Comparison of ENCODE assay signal across 8 mouse cellular contexts in genomic region chr13:108157732-108158464, GRCm38 (mm10). TPM values are rescaled to one million over a fixed set of nuclear protein-coding genes. Genes with fewer than 3 reads are reported as not detected.
DNase-seq lines count a peak whose midpoint lies in the region; ATAC-seq and TF ChIP-seq lines count a peak whose summit lies in the region.

No protein-coding gene starts in this region.

- ATAC-seq in kidney, embryonic 14.5 days (ENCODE audit: low FRiP score, low TSS enrichment), result peak; percentile 4; the same call in 1 of the 2 replicates
- peak; percentile 53 for ATAC-seq in activated CD4-positive, CD25-positive, alpha-beta regulatory T cell, adult 4 months
- ATAC-seq in forebrain, embryonic 13.5 days, result no peak
- peak; percentile 74 for ATAC-seq in liver, embryonic 14.5 days (ENCODE audit: insufficient read depth)

- H3K4me2 ChIP-seq in kidney, embryonic 14.5 days (replicated peaks; ENCODE audit: low read depth, low read length), result peak overlapping the region; percentile 65
- peak overlapping the region; percentile 89 for H3K4me2 ChIP-seq in forebrain, embryonic 13.5 days
- peak overlapping the region; percentile 89 for H3K4me2 ChIP-seq in liver, embryonic 14.5 days (ENCODE audit: low read depth)

- no peak for DNase-seq in kidney, adult 8-10 months
- DNase-seq in liver, embryonic 14.5 days (ENCODE audit: low read depth in 3 of 3, low spot score in 3 of 3), result peak in 1 of 3 experiments; percentile 9
- no peak for DNase-seq in spleen, adult 12 weeks (ENCODE audit: low spot score)
- DNase-seq in right cerebral cortex, adult 2 months (ENCODE audit: low spot score in 2 of 2), result no peak

- no peak for TF ChIP-seq CTCF in liver, embryonic 14.5 days (IDR thresholded peaks at IDR 0.05; ENCODE audit: low read depth)
- TF ChIP-seq CTCF in small intestine, adult 2 months (IDR thresholded peaks at IDR 0.05; ENCODE audit: extremely low read depth, insufficient read length, insufficient replicate concordance, low read depth, low read length), result no peak

- WGBS in kidney, embryonic 14.5 days, result 2% methylated on average over 40 of the region's 42 CpGs
- 1% methylated on average over 41 of the region's 42 CpGs for WGBS in forebrain, embryonic 13.5 days
- 3% methylated on average over 41 of the region's 42 CpGs for WGBS in liver, embryonic 14.5 days (ENCODE audit: insufficient replicate concordance)
- 4% methylated on average over 42 of the region's 42 CpGs for WGBS in small intestine, adult 2 months

- peak overlapping the region; percentile 68 for H3K9ac ChIP-seq in kidney, embryonic 14.5 days (ENCODE audit: low read depth, low read length)
- H3K9ac ChIP-seq in forebrain, embryonic 13.5 days, result peak overlapping the region; percentile 79
- H3K9ac ChIP-seq in liver, embryonic 14.5 days (replicated peaks), result peak overlapping the region; percentile 76

- no peak for TF ChIP-seq EP300 in liver, embryonic 14.5 days (IDR thresholded peaks at IDR 0.05; ENCODE audit: low read depth)

- no peaks in the 10 kb centered on the region for H3K9me3 ChIP-seq in kidney, embryonic 14.5 days (ENCODE audit: control insufficient read depth, low read length)
- no peaks in the 10 kb centered on the region for H3K9me3 ChIP-seq in forebrain, embryonic 13.5 days (replicated peaks)
- H3K9me3 ChIP-seq in liver, embryonic 14.5 days (ENCODE audit: control insufficient read depth, low read length), result no peaks in the 10 kb centered on the region

- peak overlapping the region; percentile 93 for H3K4me3 ChIP-seq in kidney, embryonic 14.5 days (ENCODE audit: low read length)
- peak overlapping the region; percentile 88 for H3K4me3 ChIP-seq in forebrain, embryonic 13.5 days
- peak overlapping the region; percentile 71 to 84 for H3K4me3 ChIP-seq in liver, embryonic 14.5 days (ENCODE audit: insufficient read depth in 1 of 2, low read depth in 2 of 2, low read length in 2 of 2)
- H3K4me3 ChIP-seq in small intestine, adult 2 months (ENCODE audit: low read depth, low read length), result peak overlapping the region; percentile 96

- H3K4me1 ChIP-seq in kidney, embryonic 14.5 days (ENCODE audit: control insufficient read depth, insufficient read depth, low read length), result peaks cover 12% of the 10 kb centered on the region; the same call in 1 of the 2 replicates
- peaks cover 16% of the 10 kb centered on the region for H3K4me1 ChIP-seq in forebrain, embryonic 13.5 days
- H3K4me1 ChIP-seq in liver, embryonic 14.5 days (replicated peaks; ENCODE audit: control insufficient read depth in 2 of 2, insufficient read depth in 2 of 2, low read length in 1 of 2), result peaks cover 5% of the 10 kb centered on the region in 2 experiments; a peak in 3 of 4 replicates
- H3K4me1 ChIP-seq in small intestine, adult 2 months (ENCODE audit: control insufficient read depth, insufficient read depth, insufficient read length, low read length), result peaks cover 7% of the 10 kb centered on the region; the same call in 1 of the 2 replicates

- H3K27me3 ChIP-seq in kidney, embryonic 14.5 days (ENCODE audit: control insufficient read depth, insufficient read depth, low read length), result no peaks in the 10 kb centered on the region
- no peaks in the 10 kb centered on the region for H3K27me3 ChIP-seq in forebrain, embryonic 13.5 days
- H3K27me3 ChIP-seq in liver, embryonic 14.5 days (ENCODE audit: control insufficient read depth, insufficient read depth, low read length), result no peaks in the 10 kb centered on the region
- no peaks in the 10 kb centered on the region for H3K27me3 ChIP-seq in small intestine, adult 2 months (ENCODE audit: control insufficient read depth, insufficient read depth, low read length)

- H3K27ac ChIP-seq in kidney, embryonic 14.5 days (ENCODE audit: low read depth, low read length), result no peak overlapping the region
- no peak overlapping the region for H3K27ac ChIP-seq in forebrain, embryonic 13.5 days
- no peak overlapping the region for H3K27ac ChIP-seq in liver, embryonic 14.5 days
- H3K27ac ChIP-seq in small intestine, adult 2 months (ENCODE audit: insufficient read depth, low read depth, low read length), result no peak overlapping the region

- H3K36me3 ChIP-seq in kidney, embryonic 14.5 days (ENCODE audit: control insufficient read depth, insufficient read depth, low read length), result peaks cover 10% of the 10 kb centered on the region; the same call in 1 of the 2 replicates
- peaks cover 13% of the 10 kb centered on the region for H3K36me3 ChIP-seq in forebrain, embryonic 13.5 days (ENCODE audit: poor library complexity, severe bottlenecking)
- no peaks in the 10 kb centered on the region for H3K36me3 ChIP-seq in liver, embryonic 14.5 days (replicated peaks; ENCODE audit: control insufficient read depth, insufficient read depth, low read depth)
- H3K36me3 ChIP-seq in small intestine, adult 2 months (ENCODE audit: control insufficient read depth, insufficient read depth, low read length), result peaks cover 3% of the 10 kb centered on the region; the same call in 1 of the 2 replicates

- no peak for TF ChIP-seq POLR2A in small intestine, adult 2 months (IDR thresholded peaks at IDR 0.05; ENCODE audit: low read depth, low read length)

RNA-seq across cellular contexts. Expression of gene Ndufaf2, which starts 0.5 kb away (rescaled TPM):
- 80.4 and 113 TPM in 2 replicates for polyA plus RNA-seq in kidney, embryonic 14.5 days (2014; fragmentation: Nextera tagmentation; extraction: Ambion mirVana)
- 10 to 100 TPM; 36.9 to 39.8 TPM for polyA plus RNA-seq in activated CD4-positive, CD25-positive, alpha-beta regulatory T cell, adult 4 months (2017; shearing (Covaris generic))
- polyA plus RNA-seq in forebrain, embryonic 13.5 days (2015; fragmentation: Nextera tagmentation; extraction: Ambion mirVana), result 85.9 and 88.7 TPM in 2 replicates
- 6.4 and 21.6 TPM in 2 replicates for polyA plus RNA-seq in liver, embryonic 14.5 days (2012; rRNA removed)
- polyA plus RNA-seq in liver, embryonic 14.5 days (2014; fragmentation: Nextera tagmentation; extraction: Ambion mirVana), result 33.6 and 33.8 TPM in 2 replicates
- 0.84 and 0.94 TPM in 2 replicates for polyA plus RNA-seq in small intestine, adult 2 months (2012; rRNA removed)

RNA-seq across cellular contexts. Expression of gene Ercc8, which starts 0.6 kb away (rescaled TPM):
- 20.0 and 20.4 TPM in 2 replicates for polyA plus RNA-seq in kidney, embryonic 14.5 days (2014; fragmentation: Nextera tagmentation; extraction: Ambion mirVana)
- polyA plus RNA-seq in activated CD4-positive, CD25-positive, alpha-beta regulatory T cell, adult 4 months (2017; shearing (Covaris generic)), result 10 to 100 TPM in 1 of 2 experiments, 1 to 10 TPM in 1; 8.3 to 10.7 TPM
- 25.6 and 27.8 TPM in 2 replicates for polyA plus RNA-seq in forebrain, embryonic 13.5 days (2015; fragmentation: Nextera tagmentation; extraction: Ambion mirVana)
- polyA plus RNA-seq in liver, embryonic 14.5 days (2012; rRNA removed), result 4.6 and 5.6 TPM in 2 replicates
- polyA plus RNA-seq in liver, embryonic 14.5 days (2014; fragmentation: Nextera tagmentation; extraction: Ambion mirVana), result 7.8 and 8.8 TPM in 2 replicates
- polyA plus RNA-seq in small intestine, adult 2 months (2012; rRNA removed), result 3.2 and 5.0 TPM in 2 replicates

RNA-seq across cellular contexts. Expression of gene Elovl7, which starts 56.3 kb away (rescaled TPM):
- 7.3 and 14.3 TPM in 2 replicates for polyA plus RNA-seq in kidney, embryonic 14.5 days (2014; fragmentation: Nextera tagmentation; extraction: Ambion mirVana)
- under 1 TPM in 1 of 2 experiments, not detected in 1; 0.15 TPM for polyA plus RNA-seq in activated CD4-positive, CD25-positive, alpha-beta regulatory T cell, adult 4 months (2017; shearing (Covaris generic))
- 0.86 and 1.3 TPM in 2 replicates for polyA plus RNA-seq in forebrain, embryonic 13.5 days (2015; fragmentation: Nextera tagmentation; extraction: Ambion mirVana)
- 0.37 and 0.51 TPM in 2 replicates for polyA plus RNA-seq in liver, embryonic 14.5 days (2012; rRNA removed)
- polyA plus RNA-seq in liver, embryonic 14.5 days (2014; fragmentation: Nextera tagmentation; extraction: Ambion mirVana), result 1.8 and 2.0 TPM in 2 replicates
- 1.5 and 3.7 TPM in 2 replicates for polyA plus RNA-seq in small intestine, adult 2 months (2012; rRNA removed)
